Mouse (Mus musculus) left cerebral cortex, adult 18-20 months (tissue): ENCODE data around the gene Selenon. TPM values are rescaled to one million over a fixed set of nuclear protein-coding genes. Genes with fewer than 3 reads are reported as not detected.

ENCODE experiments used
- DNase-seq, 2 experiments: peaks; one replicate each; pipeline ENCODE4 v3.0.0; 2021 to 2022; ENCODE audit warnings: low spot score in 2 of 2, mixed read lengths in 1 of 2
- long read RNA-seq, 2 experiments: library from polyadenylated mRNA; stranded (forward); transcript quantifications; one replicate each; pipeline ENCODE4 v2.0.0; 2021
- total RNA-seq, 2 experiments: library from RNA; stranded (reverse); gene quantifications; 2 replicates each; pipeline ENCODE4 v1.2.3; 2021

The Selenon gene
- 10 to 100 TPM; 23.1 to 25.7 TPM for total RNA-seq
- long read RNA-seq, experiment 1, transcript Selenon-201 (12 exons, 3,445 nt), result major isoform, 23 of 33 reads
- long read RNA-seq, experiment 1, partial matches to known transcripts, result 3 of 33 reads
- long read RNA-seq, experiment 1, other reads (novel, unspliced or antisense), result 7 of 33 reads
- long read RNA-seq, experiment 2, transcript Selenon-201 (12 exons, 3,445 nt), result major isoform, 17 of 25 reads
- long read RNA-seq, experiment 2, partial matches to known transcripts, result 3 of 25 reads
- long read RNA-seq, experiment 2, other reads (novel, unspliced or antisense), result 5 of 25 reads

DNA sequence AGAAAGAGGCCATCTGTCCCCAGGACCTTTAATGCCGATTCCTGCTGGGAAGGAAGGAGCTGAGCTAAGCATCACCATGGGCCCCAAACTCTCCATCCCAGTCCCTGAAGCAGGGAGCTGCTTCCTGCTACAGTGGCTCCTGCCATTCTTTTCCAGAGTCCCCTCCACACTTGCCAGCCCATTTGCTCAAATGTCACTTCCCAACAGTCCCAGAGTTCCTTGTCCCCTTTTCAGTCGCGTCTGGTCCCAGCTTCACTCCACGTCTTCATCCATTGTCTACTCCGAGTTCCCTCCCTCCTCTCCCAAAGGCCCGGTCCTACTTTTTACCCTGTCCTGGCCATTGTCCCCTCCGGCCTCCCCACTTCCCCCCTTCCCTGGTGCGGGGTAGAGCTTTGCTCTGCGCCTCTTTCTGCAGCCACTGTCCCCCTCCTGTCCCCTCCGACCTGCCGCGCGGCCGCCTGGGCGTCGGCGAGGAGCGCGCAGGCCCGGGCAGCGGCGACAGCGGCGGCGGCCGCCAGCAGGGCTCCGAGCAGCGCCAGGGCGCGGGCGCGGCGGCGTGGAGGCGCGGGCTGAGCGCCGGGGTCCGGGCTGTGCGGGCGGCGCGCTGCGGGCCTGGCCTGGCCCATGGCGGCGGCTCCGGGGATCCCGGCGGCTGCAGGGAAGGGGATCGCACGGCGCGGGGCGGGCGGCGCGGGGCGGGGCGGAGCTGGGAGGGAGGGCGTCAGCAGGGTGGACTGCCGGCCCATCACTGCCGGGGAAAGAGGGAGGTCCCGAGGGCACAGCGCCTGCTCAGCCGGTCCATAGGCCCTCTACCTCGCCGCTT is at the start of gene Selenon:
Selenon (minus strand) TSS at position 673 of the 823 bp plus-strand sequence.
- peak; percentile 51 to 57 for DNase-seq

DNA sequence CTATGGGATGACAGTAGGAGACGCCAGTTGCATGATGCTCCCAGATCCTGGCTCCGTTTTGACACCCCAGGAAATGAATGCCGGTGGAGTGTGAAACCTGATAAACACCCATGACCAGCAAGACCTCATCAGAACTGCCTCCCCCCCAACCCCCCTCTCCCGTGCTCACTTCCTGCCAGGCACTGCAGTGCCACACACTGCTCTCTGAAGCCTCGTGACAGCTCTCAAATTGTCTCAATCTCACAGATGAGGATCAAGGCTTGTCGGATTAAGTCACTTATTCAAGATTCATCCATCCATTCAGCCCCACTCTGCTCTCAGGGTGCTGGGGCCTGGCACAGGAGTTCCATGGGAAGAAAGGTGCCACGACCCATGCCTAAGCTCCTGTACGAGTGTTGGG is 49.4 kb upstream of the Selenon start:
- no peak for DNase-seq

- DNase-seq, result peak in 1 of 2 experiments; percentile 53
Observed at GRCm38 (mm10) chr4:134600777-134601176, 48.8 kb upstream of the Selenon start.

- no peak for DNase-seq
Observed at GRCm38 (mm10) chr4:134600060-134600459, 48.1 kb upstream of the Selenon start.

DNA sequence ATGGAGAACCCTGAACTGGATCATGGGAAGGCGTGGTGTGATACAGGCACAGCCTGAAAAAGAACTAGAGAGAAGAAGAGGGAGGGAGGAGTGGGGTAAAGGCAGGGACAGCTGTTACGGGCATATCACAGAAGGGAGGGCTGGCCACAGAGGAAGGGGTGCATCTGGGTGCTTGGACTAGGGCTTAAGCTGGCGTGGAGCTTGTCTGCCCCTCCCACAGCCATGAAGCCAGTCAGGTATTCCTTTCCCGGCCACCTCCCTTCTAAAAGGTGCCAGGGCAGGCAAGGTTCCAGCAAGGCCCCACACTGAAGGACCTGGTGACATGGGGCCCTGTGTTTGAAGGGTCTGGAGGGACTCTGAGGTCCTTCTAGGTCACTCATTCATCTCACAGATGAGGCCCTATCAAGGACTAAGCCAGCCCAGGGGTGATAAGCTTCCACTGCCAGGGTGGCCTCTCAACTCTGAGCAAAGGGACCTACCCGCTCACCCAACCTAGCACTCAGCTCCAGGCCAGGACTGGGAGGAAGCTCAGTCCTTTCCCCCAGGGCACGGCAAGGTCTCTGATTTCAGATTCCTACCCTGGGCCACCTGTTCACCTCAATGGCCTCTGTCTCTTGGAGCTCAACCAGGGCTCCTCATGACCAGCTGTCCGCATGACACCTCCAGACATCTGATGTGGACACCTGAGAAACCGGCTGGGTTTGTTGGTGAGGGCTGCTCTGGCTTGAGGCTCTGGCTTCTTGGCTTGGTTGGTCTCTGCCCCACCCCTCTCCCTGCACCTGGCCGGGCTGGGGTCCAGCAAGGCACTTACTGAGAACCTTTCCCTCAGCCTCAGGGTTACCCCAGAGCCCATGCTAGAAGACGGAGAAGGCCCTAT is 45.1 kb upstream of the Selenon start:
- no peak for DNase-seq

GRCm38 (mm10) chr4:134594731-134595439 is 42.9 kb upstream of the Selenon start:
- DNase-seq, result no peak

- no peak for DNase-seq
Observed at GRCm38 (mm10) chr4:134592442-134592841, 40.5 kb upstream of the Selenon start.

DNA sequence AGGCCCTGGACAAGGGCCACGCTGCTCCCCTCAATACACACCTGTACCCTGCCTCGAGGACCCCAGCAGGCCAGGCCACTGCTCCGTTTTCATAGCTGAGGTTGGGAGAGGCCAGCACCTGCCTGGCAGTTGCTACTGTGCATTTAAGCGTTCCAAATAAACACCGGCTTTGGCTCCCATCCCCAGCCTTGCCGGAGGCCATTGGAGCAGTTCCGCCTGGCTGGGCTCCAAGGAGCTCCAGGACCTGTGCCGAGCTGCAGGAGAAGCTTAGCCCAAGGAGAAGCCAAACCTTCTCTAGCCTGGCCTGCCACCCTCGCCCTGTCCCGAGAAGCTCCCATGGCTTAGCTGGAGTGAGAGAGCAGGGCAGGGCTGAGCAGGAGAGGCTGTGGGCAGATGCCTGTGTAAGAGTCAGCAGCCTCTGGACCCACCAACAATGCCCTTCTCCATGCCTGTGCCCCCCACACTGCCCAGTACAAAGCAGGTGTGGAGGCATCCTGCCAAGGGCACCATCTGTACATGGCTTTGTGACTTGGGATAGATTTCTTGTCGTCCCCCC is 39.6 kb upstream of the Selenon start:
- peak in 1 of 2 experiments; percentile 47 for DNase-seq

DNA sequence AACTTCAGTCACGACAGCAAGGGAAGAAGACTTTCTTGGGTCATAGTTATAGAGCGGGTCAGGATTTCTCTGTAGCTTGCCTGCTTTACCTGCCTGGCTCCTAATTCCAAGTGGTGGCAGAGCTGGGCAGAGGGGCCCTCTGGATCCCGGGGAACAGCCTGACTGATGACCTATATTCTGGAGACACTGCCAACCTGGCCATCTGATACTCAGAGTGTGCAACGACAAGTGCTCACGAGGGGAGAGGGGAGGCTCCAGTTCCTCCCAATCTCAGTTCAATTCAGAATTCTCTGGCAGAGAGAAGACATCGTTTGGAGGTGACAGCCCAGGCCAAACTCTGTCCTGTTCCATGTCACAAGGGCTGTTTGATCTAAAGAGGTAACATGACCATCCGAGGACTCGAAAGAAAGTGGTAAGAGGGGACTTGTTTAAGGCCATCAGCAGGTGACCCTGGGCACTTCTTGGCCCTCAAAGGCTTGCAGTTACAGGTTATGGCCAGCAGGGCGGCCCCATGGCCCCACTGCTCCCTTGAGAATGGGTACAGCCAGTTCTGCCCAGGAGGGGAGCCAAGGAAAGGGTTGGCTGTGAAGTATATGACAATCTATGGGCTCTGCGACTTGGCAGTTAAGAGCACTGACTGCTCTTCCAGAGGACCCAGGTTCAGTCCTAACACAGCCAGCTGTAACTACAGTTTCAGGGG is 38.4 kb upstream of the Selenon start:
- DNase-seq, result no peak

GRCm38 (mm10) chr4:134589786-134590185 is 37.8 kb upstream of the Selenon start:
- DNase-seq, result no peak

DNA sequence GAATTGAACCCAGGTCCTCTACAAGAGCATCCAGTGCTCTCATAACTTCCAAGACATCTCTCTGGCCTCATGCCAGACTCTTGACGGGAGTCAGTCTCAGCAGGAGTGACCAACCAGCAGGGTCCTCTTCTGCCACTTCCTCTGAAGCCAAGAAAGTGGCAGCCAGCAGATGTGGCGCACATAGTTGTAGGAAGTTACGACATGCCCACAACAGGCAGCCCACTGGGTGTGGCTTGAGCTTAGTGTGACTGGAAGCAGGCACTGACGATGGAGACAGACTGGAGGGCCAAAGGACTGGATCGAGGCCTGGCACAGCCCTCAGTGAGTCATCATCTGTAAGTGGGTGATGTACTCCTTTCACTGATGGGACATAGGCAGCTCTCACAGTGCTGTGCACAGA is 37.0 kb upstream of the Selenon start:
- no peak for DNase-seq

DNA sequence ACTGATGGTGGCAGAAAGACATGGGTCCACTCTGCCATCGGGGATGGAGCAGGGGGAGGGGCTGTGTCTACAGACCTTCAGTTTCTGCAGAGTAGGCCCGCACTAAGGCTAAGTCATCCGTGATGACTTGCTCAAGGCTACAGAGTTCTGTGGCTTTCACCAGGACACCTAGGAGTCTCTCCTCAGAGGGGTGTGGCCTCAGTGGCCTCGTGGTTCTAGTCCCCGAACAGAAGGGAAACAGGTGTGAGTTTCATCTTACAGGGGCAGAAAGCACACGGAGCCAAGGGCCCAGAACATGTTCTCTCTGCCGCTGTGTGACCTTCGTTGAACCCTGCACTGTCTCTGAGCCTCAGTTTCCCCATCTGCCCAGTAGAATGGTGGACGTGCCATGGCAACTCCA is 36.3 kb upstream of the Selenon start:
- DNase-seq, result no peak

- DNase-seq, result no peak
Observed at GRCm38 (mm10) chr4:134587636-134588197, 35.8 kb upstream of the Selenon start.

DNA sequence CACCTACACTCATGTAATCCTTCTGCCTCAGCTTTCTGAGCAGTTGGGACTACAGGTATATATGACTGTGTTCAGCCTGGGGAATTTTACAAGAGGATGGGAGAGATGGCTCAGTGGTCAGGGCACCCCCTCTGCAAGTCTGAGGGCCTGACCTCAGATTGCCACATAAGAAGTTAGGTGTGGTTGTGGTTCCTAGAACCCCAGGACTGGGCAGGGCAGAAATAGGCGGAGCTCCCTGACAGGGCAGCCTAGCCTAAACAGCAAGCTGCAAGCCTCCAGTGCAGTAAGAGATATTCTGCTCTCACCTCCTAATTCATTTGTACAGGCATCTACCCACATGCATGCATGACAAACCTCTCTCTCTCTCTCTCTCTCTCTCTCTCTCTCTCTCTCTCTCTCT is 34.7 kb upstream of the Selenon start:
- no peak for DNase-seq

DNA sequence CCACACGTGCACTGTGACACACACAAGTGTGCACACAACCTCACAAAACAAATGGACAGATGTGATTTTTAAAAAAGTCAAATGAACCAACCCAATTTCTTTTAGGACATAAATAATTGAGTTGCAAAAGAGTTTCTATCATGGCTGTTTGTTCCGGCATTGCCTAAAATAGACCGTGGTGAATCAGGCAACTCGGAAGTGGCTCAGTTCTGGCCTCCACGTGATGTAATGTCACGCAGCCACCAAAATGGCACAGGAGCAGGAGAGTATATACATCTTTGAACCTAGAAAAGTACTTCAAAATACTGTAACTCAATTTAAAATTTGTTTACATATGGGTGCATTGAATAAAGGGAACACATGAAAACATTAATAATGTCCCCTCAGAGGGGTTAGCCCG is 34.2 kb upstream of the Selenon start:
- DNase-seq, result no peak

DNA sequence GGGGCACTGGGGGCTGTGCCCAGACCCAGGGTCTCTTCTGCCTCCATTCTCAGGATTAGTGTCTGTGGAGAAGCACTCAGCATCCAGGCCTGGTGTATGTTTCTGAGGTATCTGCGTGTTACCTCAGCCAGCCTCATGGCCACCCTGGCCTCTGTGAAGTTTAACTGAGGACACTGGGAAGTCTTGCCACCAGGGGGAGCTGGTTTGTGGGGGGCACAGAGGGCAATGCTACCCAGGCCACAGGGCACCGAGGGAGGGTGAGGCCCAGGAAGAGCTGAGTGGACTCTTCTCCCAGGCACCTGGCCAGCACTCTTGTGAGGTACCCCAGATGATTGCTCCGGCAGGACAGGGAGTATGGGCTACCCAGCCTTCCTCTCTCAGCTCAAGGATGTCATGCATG is 31.5 kb upstream of the Selenon start:
- no peak for DNase-seq

GRCm38 (mm10) chr4:134581365-134581764 is 29.4 kb upstream of the Selenon start:
- no peak for DNase-seq

DNA sequence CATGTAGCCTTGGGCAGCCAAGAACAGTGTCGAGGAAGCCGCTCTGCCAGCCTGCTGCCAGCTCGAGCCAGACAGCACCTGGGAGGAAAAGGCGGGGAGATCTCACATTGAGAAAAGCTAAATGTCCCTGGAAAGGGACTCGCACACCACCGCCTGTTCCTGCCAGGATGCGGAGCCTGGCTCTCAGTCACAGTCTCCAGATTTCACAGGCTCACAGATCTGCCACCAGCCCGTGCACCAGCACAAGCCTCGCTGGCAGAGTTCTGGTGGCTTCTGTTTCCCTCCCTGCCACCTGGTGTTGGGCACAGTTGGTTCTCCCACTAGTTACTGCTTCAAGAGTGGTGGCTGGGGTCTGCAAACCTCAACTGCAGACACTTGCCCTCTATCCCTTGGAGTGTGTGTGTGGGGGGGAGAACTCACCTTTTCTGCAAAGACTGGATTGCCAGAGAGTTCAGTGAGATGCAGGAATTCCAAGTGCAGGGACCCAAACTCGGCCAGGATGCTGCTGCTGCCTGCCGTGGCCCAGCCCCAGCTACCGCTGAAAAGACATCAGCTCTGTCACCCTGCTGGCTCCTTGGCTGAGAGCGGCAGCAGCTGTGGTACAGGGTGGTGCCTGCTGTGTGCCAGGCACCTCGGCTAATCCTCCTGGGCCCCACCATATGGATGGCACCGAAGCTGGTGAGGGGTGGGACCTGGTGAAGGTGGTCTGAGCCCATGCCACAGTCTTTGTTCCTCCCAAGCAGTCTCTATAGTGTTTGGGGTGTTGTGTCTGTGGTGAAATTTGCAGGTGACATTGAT is 28.6 kb upstream of the Selenon start:
- DNase-seq, result peak; percentile 66 to 79

- no peak for DNase-seq
Observed at GRCm38 (mm10) chr4:134579620-134580019, 27.7 kb upstream of the Selenon start.
